Mouse (Mus musculus) CD4-positive helper T cell, adult 2 months (primary cell): ENCODE data around the gene Nagpa.
"Not testable (repeated sequence)": the region's sequence is repeated elsewhere in the genome, so short reads cannot be mapped to it uniquely, and the experiment has no call there.

Experiments used
- DNase-seq: peaks from one replicate; pipeline ENCODE4 v3.0.0-alpha.2; 2012; ENCODE audit warnings: low read depth, missing footprints, low spot score

The Nagpa gene

GRCm38 (mm10) chr16:5203668-5204433 is at the start of gene Nagpa:
Gene Nagpa (minus strand): TSS chr16:5204012.
- DNase-seq = peak; percentile 91

- DNase-seq = no peak
These were observed 48.4 kb upstream of the Nagpa start for GRCm38 (mm10) chr16:5252260-5252659.

GRCm38 (mm10) chr16:5250891-5251290 is 47.1 kb upstream of the Nagpa start:
- no peak for DNase-seq

- peak; percentile 49 for DNase-seq
These were observed 40.6 kb upstream of the Nagpa start for GRCm38 (mm10) chr16:5244411-5244810.

GRCm38 (mm10) chr16:5242882-5243281 is 39.1 kb upstream of the Nagpa start:
- no peak for DNase-seq

- no peak for DNase-seq
These were observed 38.5 kb upstream of the Nagpa start for GRCm38 (mm10) chr16:5242355-5242754.

- DNase-seq = peak; percentile 94
These were observed 29.9 kb upstream of the Nagpa start, which contains the start of gene Alg1 for GRCm38 (mm10) chr16:5233418-5234313. Gene Alg1 (plus strand): TSS chr16:5233621.

- no peak for DNase-seq
These were observed 29.2 kb upstream of the Nagpa start for GRCm38 (mm10) chr16:5232982-5233381.

GRCm38 (mm10) chr16:5228103-5228502 is 24.3 kb upstream of the Nagpa start:
- DNase-seq = not testable (repeated sequence)

GRCm38 (mm10) chr16:5227501-5227900 is 23.7 kb upstream of the Nagpa start:
- DNase-seq = not testable (repeated sequence)

- DNase-seq = not testable (repeated sequence)
These were observed 22.7 kb upstream of the Nagpa start for GRCm38 (mm10) chr16:5226534-5226933.

GRCm38 (mm10) chr16:5222140-5222539 is 18.3 kb upstream of the Nagpa start, which contains the start of gene AU021092:
Gene AU021092 (minus strand): TSS chr16:5222299.
- no peak for DNase-seq

- no peak for DNase-seq
These were observed 17.6 kb upstream of the Nagpa start for GRCm38 (mm10) chr16:5221403-5221802.

GRCm38 (mm10) chr16:5217341-5218133 is 13.7 kb upstream of the Nagpa start:
- no peak for DNase-seq

- no peak for DNase-seq
These were observed 12.9 kb upstream of the Nagpa start for GRCm38 (mm10) chr16:5216686-5217085.

GRCm38 (mm10) chr16:5214126-5214525 is 10.3 kb upstream of the Nagpa start:
- DNase-seq = no peak

GRCm38 (mm10) chr16:5212150-5212549 is 8.3 kb upstream of the Nagpa start:
- no peak for DNase-seq

- no peak for DNase-seq
These were observed 6.6 kb upstream of the Nagpa start for GRCm38 (mm10) chr16:5210365-5210764.

- DNase-seq = no peak
These were observed 2.2 kb upstream of the Nagpa start for GRCm38 (mm10) chr16:5206051-5206450.

- no peak for DNase-seq
These were observed 1.7 kb upstream of the Nagpa start for GRCm38 (mm10) chr16:5205431-5205970.

- peak; percentile 52 for DNase-seq
These were observed 612 bp downstream of the Nagpa start for GRCm38 (mm10) chr16:5203200-5203599.
